Mouse (Mus musculus): Measurements from ENCODE around the gene Txndc16. TPM values are rescaled to one million over a fixed set of nuclear protein-coding genes. Genes with fewer than 3 reads are reported as not detected.

Gene Txndc16
- total and polyA plus RNA-seq, 3 experiments = 0.08 to 0.24 TPM; not detected in 1

GRCm38 (mm10) chr14:45220957-45221630 is 966 bp upstream of the Txndc16 start:
- H3K4me1 ChIP-seq (ENCODE audit: control insufficient read depth in 1 of 2, insufficient read depth in 2 of 2, low read length in 2 of 2) = no peaks in the 10 kb centered on the region
- no peaks in the 10 kb centered on the region for H3K79me2 ChIP-seq (ENCODE audit: control insufficient read depth, insufficient read depth, low read length, poor library complexity)
- no peak overlapping the region for H3K9ac ChIP-seq (ENCODE audit: control insufficient read depth, low read depth, low read length, poor library complexity, severe bottlenecking)
- no peak for DNase-seq (ENCODE audit: low read depth, low spot score)
- TF ChIP-seq TBP (IDR thresholded peaks at IDR 0.05; ENCODE audit: low read depth, low read length) (no peak), ETS1 (IDR thresholded peaks at IDR 0.05; ENCODE audit: low read depth, low read length) (no peak), EP300 (IDR thresholded peaks at IDR 0.05; ENCODE audit: low read depth in 1 of 2, low read length in 2 of 2) (no peak), UBTF (IDR thresholded peaks at IDR 0.05; ENCODE audit: borderline replicate concordance, insufficient read depth, low read depth, low read length) (no peak)
- H3K4me3 ChIP-seq (ENCODE audit: control insufficient read depth in 1 of 2, insufficient read depth in 1 of 2, low read depth in 2 of 2, low read length in 2 of 2) = no peak overlapping the region
- H3K27ac ChIP-seq (ENCODE audit: control insufficient read depth, low read depth, low read length) = no peak overlapping the region
- H3K9me3 ChIP-seq (replicated peaks; ENCODE audit: insufficient read depth, low read length) = no peaks in the 10 kb centered on the region
- H3K36me3 ChIP-seq (ENCODE audit: control insufficient read depth in 1 of 2, insufficient read depth in 2 of 2, low read length in 2 of 2) = no peaks in the 10 kb centered on the region
- peaks cover 0 to 6% of the 10 kb centered on the region in 2 experiments; a peak in 2 of 4 replicates for H3K27me3 ChIP-seq (ENCODE audit: control insufficient read depth in 1 of 2, insufficient read depth in 2 of 2, low read length in 2 of 2)

- Histone ChIP-seq H3K4me3 (ENCODE audit: control insufficient read depth in 1 of 2, insufficient read depth in 1 of 2, low read depth in 2 of 2, low read length in 2 of 2) (no peak within 1 kb of the TSS), H3K4me1 (ENCODE audit: control insufficient read depth in 1 of 2, insufficient read depth in 2 of 2, low read length in 2 of 2) (no peaks in the 10 kb centered on the region), H3K79me2 (ENCODE audit: control insufficient read depth, insufficient read depth, low read length, poor library complexity) (no peaks in the 10 kb centered on the region), H3K27ac (ENCODE audit: control insufficient read depth, low read depth, low read length) (no peak within 1 kb of the TSS), H3K9me3 (replicated peaks; ENCODE audit: insufficient read depth, low read length) (no peaks in the 10 kb centered on the region), H3K27me3 (ENCODE audit: control insufficient read depth in 1 of 2, insufficient read depth in 2 of 2, low read length in 2 of 2) (peaks cover 0 to 2% of the 10 kb centered on the region in 2 experiments; a peak in 2 of 4 replicates), H3K9ac (ENCODE audit: control insufficient read depth, low read depth, low read length, poor library complexity, severe bottlenecking) (no peak within 1 kb of the TSS), H3K36me3 (ENCODE audit: control insufficient read depth in 1 of 2, insufficient read depth in 2 of 2, low read length in 2 of 2) (no peaks in the 10 kb centered on the region)
- DNase-seq (ENCODE audit: low read depth, low spot score) = no peak
- TF ChIP-seq ZMIZ1 (IDR thresholded peaks at IDR 0.05; ENCODE audit: low read depth, low read length) = no peak
- TF ChIP-seq MYB (IDR thresholded peaks at IDR 0.05; ENCODE audit: low read depth, low read length) = no peak
- TF ChIP-seq E2F4 (IDR thresholded peaks at IDR 0.05; ENCODE audit: borderline replicate concordance, low read depth, low read length) = no peak
- no peak for TF ChIP-seq CTCF (IDR thresholded peaks at IDR 0.05 in 2 of 3, conservative IDR thresholded peaks at IDR 0.05 in 1 of 3; ENCODE audit: control insufficient read depth in 1 of 3, insufficient read depth in 1 of 3, low read depth in 2 of 3, low read length in 3 of 3, poor library complexity in 1 of 3, severe bottlenecking in 1 of 3)
- TF ChIP-seq ELF1 (IDR thresholded peaks at IDR 0.05; ENCODE audit: low read depth, low read length) = no peak
- no peak for TF ChIP-seq POLR2AphosphoS2 (IDR thresholded peaks at IDR 0.05; ENCODE audit: low read length)
- no peak for TF ChIP-seq CHD2 (IDR thresholded peaks at IDR 0.05; ENCODE audit: low read length)
- TF ChIP-seq SMC3 (IDR thresholded peaks at IDR 0.05; ENCODE audit: low read depth, low read length) = no peak
- TF ChIP-seq NRF1 (IDR thresholded peaks at IDR 0.05; ENCODE audit: insufficient read depth, low read depth, low read length, poor library complexity, severe bottlenecking) = no peak
- TF ChIP-seq KAT2A (conservative IDR thresholded peaks at IDR 0.05; ENCODE audit: low read depth, low read length) = no peak
- no peak for TF ChIP-seq GATA1 (IDR thresholded peaks at IDR 0.05; ENCODE audit: low read depth, low read length)
These were observed 643 bp downstream of the Txndc16 start, which contains the start of gene Gpr137c for GRCm38 (mm10) chr14:45219281-45220089. TSS of gene Gpr137c (plus strand) at chr14:45219717.
